ENCODE assay signal across 9 mouse cellular contexts in the genomic region with DNA sequence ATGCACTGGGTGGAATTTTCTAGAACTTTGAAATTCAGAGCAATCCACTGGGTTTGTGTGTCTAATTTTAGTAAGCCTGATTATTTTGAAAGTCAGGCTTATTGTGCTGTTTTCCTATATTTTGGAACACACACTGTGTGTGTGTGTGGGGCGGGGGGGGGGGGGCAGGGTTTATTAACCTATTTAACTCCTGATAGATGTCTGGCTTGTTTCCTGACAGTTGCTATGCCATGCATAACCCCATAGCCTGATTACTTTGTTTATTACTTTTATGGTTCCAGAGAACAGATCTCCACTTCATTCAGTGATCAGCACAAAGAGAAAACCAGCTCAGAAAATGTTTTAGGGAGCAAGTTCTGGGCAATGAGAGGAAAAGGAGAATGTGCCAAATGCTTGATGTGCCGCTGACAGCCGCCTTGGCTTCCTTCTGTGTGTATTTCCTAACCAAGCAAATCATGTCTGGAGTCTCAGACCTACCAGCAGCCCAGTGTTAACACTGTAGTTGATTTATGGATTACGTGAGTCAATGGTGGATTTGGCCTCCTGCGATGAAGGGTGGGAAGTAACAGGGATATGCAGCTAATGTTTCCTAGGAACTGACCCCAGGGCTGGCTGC.
DNase-seq lines count a peak whose midpoint lies in the region; ATAC-seq lines count a peak whose summit lies in the region.
"Had no signal": no experiment of that assay in that cellular context is flagged by ENCODE, and none has a peak within 500 bp of the region (broad histone marks: within the 10 kb centered on the region; RNA-seq: fewer than 3 reads in every experiment).

No protein-coding gene starts in this region.

- DNase-seq in cerebellum, postnatal 14 days = peak; percentile 33 to 52
- DNase-seq in cerebellum, adult 9-11 months = no peak
- peak; percentile 41 for DNase-seq in limb, embryonic 11.5 days (ENCODE audit: low spot score)
- no peak for DNase-seq in limb, embryonic 10.5 days (ENCODE audit: low spot score)
- DNase-seq in hindlimb bud, embryonic 11.5 days (ENCODE audit: extremely low spot score, low read depth, low spot score) = peak; percentile 16
- peak; percentile 25 for DNase-seq in lung, postnatal 25 days (ENCODE audit: low spot score)
- no peak for DNase-seq in urinary bladder, adult 2 months (ENCODE audit: low spot score)

- no peaks in the 10 kb centered on the region for H3K9me3 ChIP-seq in limb, embryonic 11.5 days (ENCODE audit: control insufficient read depth, low read length)
- no peaks in the 10 kb centered on the region for H3K9me3 ChIP-seq in limb, embryonic 10.5 days (replicated peaks)
- no peaks in the 10 kb centered on the region for H3K9me3 ChIP-seq in intestine, embryonic 15.5 days
- H3K9me3 ChIP-seq: heart, embryonic 15.5 days had no signal

- no peak overlapping the region for H3K4me2 ChIP-seq in limb, embryonic 11.5 days (ENCODE audit: low read depth, severe bottlenecking)
- no peak overlapping the region for H3K4me2 ChIP-seq in intestine, embryonic 15.5 days (replicated peaks)
- H3K4me2 ChIP-seq: heart, embryonic 15.5 days had no signal

- H3K36me3 ChIP-seq in limb, embryonic 11.5 days (ENCODE audit: control insufficient read depth, insufficient read depth, low read length) = no peaks in the 10 kb centered on the region
- no peaks in the 10 kb centered on the region for H3K36me3 ChIP-seq in limb, embryonic 10.5 days
- H3K36me3 ChIP-seq in intestine, embryonic 15.5 days = no peaks in the 10 kb centered on the region
- H3K36me3 ChIP-seq: heart, embryonic 15.5 days had no signal

- no peak overlapping the region for H3K9ac ChIP-seq in limb, embryonic 11.5 days (ENCODE audit: low read length)
- H3K9ac ChIP-seq in intestine, embryonic 15.5 days = no peak overlapping the region
- H3K9ac ChIP-seq: heart, embryonic 15.5 days had no signal

- no peak overlapping the region for H3K27ac ChIP-seq in limb, embryonic 11.5 days (replicated peaks; ENCODE audit: low read depth, low read length)
- H3K27ac ChIP-seq in limb, embryonic 10.5 days = no peak overlapping the region
- no peak overlapping the region for H3K27ac ChIP-seq in intestine, embryonic 15.5 days
- H3K27ac ChIP-seq: heart, embryonic 15.5 days had no signal

- no peaks in the 10 kb centered on the region for H3K27me3 ChIP-seq in limb, embryonic 11.5 days (ENCODE audit: control insufficient read depth, insufficient read depth, low read length)
- H3K27me3 ChIP-seq in limb, embryonic 10.5 days (ENCODE audit: low read depth, poor library complexity, severe bottlenecking) = no peaks in the 10 kb centered on the region
- H3K27me3 ChIP-seq in intestine, embryonic 15.5 days (replicated peaks) = no peaks in the 10 kb centered on the region
- H3K27me3 ChIP-seq: heart, embryonic 15.5 days had no signal

- no peaks in the 10 kb centered on the region for H3K4me1 ChIP-seq in limb, embryonic 11.5 days (ENCODE audit: control insufficient read depth, insufficient read depth, low read length)
- peaks cover 5% of the 10 kb centered on the region; the same call in 1 of the 2 replicates for H3K4me1 ChIP-seq in limb, embryonic 10.5 days
- H3K4me1 ChIP-seq in intestine, embryonic 15.5 days (replicated peaks) = no peaks in the 10 kb centered on the region
- H3K4me1 ChIP-seq: heart, embryonic 15.5 days had no signal

- WGBS in limb, embryonic 11.5 days = 74% methylated on average over 5 of the region's 5 CpGs
- WGBS in limb, embryonic 10.5 days = 75% methylated on average over 5 of the region's 5 CpGs
- WGBS in intestine, embryonic 15.5 days = 56% methylated on average over 5 of the region's 5 CpGs

- peak; percentile 35; the same call in 1 of the 2 replicates for ATAC-seq in limb, embryonic 11.5 days (ENCODE audit: insufficient number of reproducible peaks, low FRiP score, low TSS enrichment, low read depth)
- no peak for ATAC-seq in intestine, embryonic 15.5 days

- H3K4me3 ChIP-seq in limb, embryonic 11.5 days (ENCODE audit: low read depth, low read length) = no peak overlapping the region
- no peak overlapping the region for H3K4me3 ChIP-seq in limb, embryonic 10.5 days
- no peak overlapping the region for H3K4me3 ChIP-seq in intestine, embryonic 15.5 days (replicated peaks)
- H3K4me3 ChIP-seq: heart, embryonic 15.5 days had no signal

Comparison
In these comparisons a context has a peak if more than half of its experiments do, and no peak if none do; other contexts are left out.
1. DNase-seq: peak in cerebellum, postnatal 14 days (2 of 2), limb, embryonic 11.5 days (single experiment), hindlimb bud, embryonic 11.5 days (single experiment) and lung, postnatal 25 days (single experiment); none in cerebellum, adult 9-11 months (single experiment), limb, embryonic 10.5 days (single experiment) and urinary bladder, adult 2 months (single experiment).